Mouse (Mus musculus): Measurements from ENCODE around the gene Cenpv. TPM values are rescaled to one million over a fixed set of nuclear protein-coding genes. Genes with fewer than 3 reads are reported as not detected.
A peak's percentile ranks its signal among the peaks of the same experiment; 100 is the strongest.

The Cenpv gene
- 10 to 100 TPM; 13.6 to 22.4 TPM for total RNA-seq (2021)
- long read RNA-seq, experiment 1, transcript Cenpv-201 (5 exons, 1,032 nt), result major isoform, 26 of 33 reads
- long read RNA-seq, experiment 1, partial matches to known transcripts, result 0 of 33 reads
- long read RNA-seq, experiment 1, other reads (novel, unspliced or antisense), result 7 of 33 reads
- long read RNA-seq, experiment 2, transcript Cenpv-201 (5 exons, 1,032 nt), result major isoform, 31 of 35 reads
- long read RNA-seq, experiment 2, partial matches to known transcripts, result 1 of 35 reads
- long read RNA-seq, experiment 2, other reads (novel, unspliced or antisense), result 3 of 35 reads

DNA sequence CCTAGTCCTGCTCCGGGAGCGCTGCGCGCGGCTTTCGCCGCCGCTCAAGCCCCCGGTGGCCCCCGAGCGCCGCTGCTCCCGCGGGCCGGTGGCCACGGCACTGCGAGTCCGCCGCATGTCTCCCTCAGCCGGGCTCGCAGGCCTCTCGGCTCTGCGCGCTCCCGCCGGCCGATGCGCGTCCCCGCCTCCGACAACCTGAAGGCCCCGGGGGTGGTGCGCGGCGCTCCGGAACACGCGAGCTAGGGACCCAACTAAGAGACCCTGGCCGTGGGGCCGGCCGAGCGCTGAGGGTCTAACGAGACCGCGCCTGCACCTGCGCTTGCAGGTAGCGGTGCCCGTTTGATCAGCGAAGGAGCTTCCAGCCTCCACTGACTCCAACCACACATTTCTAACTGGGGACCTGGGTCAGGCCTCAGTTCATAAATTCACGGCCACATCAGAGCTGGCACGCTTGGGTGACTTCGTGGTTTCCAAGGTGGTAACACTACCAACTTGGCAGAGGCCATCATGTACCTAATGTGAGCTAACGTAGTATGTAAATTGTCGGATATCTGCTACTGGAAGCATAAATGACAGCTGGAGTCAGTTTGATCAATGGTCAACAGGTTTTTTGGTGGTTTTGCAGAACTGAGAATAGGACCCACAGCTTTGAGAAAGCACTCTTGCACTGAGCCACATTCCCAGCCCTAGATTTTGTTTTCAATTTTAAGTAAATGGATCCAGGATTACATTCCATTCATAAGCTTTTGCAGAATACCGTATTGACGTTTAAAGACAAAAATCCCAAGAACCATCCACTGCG lies at the start of gene Cenpv:
TSS of gene Cenpv (minus strand) at position 173 of the 802 bp plus-strand sequence.
- peak; percentile 47 to 72 for DNase-seq (ENCODE audit: low spot score in 2 of 2)

DNA sequence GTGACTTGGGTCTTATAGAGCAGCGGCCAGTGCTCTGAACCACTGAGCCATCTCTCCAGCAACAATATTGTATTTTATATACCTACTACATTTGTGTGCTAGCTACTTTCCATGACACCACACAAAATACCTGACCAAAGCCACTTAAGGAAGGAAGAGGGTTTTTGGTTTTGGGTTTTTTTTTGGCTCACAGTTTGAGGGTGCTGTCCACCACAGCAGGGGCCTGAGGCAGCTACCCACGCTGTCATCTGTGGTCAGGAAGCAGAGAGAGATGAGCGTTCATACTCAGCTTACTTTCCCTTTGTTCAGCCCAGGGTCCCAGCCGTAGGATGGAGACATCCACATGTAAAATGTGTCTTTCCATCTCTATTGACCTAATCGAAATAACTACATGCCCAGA lies 48.0 kb upstream of the Cenpv start:
- no peak for DNase-seq (ENCODE audit: low spot score in 2 of 2)

DNA sequence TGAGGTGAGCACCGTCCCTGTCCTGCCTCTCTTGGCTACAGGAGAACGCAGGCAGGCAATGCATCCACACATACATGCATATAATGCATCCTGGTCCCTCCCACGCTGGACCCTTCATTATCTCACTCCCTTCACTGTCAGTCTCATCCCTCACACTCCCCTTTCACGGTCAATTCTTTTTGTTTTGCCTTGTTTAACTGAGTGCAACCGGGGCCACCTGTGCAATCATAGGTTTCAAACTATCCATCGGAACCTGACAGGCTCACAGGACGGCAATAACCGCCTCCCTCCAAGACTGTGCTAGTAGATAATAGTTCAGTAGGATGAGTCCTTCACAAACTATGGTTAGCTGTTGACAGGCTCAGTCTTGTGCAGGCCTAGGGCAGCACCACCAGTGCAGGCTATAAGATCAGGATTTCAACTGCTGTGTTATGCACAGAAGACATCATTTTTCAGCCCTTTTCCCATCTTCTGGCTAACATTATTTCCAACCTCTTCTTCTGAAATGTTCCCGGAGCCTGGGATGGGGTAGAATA lies 45.7 kb upstream of the Cenpv start:
- no peak for DNase-seq (ENCODE audit: low spot score in 2 of 2)

DNA sequence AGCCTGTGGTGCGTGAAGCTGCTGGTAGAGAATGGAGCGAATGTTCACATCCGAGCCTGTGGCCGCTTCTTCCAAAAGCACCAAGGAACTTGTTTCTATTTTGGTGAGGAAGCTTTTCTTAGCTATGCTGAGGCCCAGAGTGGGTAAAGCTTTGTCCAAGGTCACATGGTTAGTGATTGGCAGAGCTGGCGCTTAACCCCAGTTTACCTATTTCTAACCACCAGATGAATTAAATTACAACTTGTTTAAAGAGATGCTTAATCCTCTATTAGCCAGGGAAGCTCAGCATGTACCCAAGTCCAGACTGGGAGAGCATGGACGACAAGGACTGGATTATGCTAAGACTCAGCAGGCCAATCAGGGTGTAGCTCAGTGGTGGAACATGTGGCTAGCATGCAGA lies 44.0 kb upstream of the Cenpv start:
- no peak for DNase-seq (ENCODE audit: low spot score in 2 of 2)

DNA sequence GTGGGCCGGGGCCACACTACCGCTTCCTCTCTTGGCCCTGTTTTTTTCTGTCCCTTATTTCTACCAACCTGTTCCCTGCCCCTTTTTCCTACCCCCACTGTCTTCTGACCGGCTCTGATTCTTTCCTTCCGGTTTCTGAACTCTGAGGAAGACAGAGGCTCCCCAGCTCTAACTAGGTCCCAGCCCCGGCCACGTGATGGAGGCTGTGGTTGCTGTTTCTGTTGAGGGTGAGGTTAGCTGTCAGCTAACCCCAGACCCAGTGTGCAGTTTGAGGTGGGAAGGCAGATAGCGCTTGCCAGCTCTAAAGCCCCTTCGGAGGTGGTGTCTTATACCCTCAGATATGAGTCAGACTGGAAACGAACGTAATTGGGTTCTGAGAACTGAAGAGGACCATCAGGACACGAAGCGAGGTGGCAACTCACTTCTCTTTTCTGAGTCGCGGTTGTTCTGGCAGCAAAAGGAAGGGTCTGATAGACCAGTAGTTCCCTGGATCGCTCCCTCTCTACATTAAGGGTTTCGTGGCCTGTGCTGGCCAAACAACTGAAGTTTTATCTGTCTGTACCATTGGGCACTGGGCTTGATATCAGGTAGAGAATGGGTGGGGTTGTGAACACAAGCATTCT lies 37.6 kb upstream of the Cenpv start:
- DNase-seq (ENCODE audit: low spot score in 2 of 2), result peak in 1 of 2 experiments; percentile 37

DNA sequence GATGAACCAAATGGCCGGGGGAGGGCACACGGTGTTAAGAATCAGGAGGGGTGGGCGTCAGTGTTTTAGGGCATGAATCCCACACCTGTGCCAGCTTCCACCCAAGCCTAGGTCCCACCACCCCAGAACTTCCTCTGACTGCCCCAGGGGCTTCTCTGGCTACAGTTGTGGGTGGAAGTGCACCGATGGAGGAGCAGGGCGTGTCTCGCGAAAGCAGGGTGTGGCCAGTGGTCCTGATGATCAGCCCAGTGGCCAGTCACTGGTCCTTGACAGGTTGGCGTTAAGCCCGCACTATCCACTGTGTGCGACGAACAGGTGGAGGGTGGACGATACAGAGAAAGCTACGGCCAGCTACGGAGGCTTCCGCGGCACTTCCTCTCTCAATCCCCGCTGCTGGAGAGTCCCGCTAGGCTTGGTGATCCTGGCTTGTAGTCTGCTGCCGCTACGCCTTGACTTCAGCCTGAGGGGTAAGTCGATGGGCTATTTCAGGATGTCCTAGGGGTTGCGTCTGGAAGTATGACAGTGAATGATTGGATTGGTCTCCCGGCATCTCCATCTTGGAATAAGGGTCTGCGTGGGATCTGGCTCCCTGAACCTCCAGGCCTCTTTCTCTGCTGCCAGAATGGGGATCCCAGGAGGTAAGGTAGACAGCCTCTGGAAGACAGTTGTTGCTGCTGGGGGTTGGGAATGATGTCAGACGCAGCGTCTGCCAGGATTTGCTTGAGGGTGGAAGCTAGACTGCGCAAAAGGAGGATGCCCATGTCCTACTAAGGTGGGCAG lies 36.8 kb upstream of the Cenpv start:
- DNase-seq (ENCODE audit: low spot score in 2 of 2), result peak in 1 of 2 experiments; percentile 34

DNA sequence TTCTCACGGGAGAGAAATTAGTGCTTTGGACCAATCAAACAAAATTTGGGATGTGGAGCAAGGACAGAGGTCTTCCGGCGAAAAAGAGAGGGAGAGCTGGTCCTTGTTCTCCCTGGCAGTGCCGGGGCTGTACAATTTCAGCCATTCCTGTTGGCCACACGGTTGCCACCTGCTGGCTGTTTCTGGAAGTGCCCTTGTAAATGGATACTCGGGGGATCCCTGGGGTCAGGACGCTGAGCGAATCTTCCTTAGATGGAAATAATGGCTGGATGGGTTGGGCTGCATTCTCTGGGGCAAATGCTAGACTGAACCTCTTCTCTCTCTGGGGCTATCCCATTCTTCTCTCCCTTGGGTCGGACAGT lies 36.2 kb upstream of the Cenpv start:
- DNase-seq (ENCODE audit: low spot score in 2 of 2), result peak; percentile 73 to 86

DNA sequence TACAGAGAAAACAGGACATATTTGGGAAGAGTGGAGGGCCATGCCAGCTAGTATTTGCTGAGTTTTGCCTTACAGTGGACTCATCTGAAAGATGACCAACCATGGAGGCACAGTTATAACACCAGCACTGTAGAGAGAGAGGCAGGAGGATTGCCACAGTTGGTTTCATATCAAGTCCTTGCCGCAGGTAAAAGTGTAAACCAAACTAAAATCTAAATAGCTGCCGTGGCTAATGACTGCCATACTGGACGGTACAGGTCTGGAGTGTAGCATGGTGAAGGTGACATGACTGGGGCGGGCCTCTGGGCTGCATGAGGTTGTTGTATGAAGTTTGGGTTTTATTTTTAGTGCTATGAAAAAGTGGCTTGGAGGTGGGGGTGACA lies 35.6 kb upstream of the Cenpv start:
- DNase-seq (ENCODE audit: low spot score in 2 of 2), result no peak

DNA sequence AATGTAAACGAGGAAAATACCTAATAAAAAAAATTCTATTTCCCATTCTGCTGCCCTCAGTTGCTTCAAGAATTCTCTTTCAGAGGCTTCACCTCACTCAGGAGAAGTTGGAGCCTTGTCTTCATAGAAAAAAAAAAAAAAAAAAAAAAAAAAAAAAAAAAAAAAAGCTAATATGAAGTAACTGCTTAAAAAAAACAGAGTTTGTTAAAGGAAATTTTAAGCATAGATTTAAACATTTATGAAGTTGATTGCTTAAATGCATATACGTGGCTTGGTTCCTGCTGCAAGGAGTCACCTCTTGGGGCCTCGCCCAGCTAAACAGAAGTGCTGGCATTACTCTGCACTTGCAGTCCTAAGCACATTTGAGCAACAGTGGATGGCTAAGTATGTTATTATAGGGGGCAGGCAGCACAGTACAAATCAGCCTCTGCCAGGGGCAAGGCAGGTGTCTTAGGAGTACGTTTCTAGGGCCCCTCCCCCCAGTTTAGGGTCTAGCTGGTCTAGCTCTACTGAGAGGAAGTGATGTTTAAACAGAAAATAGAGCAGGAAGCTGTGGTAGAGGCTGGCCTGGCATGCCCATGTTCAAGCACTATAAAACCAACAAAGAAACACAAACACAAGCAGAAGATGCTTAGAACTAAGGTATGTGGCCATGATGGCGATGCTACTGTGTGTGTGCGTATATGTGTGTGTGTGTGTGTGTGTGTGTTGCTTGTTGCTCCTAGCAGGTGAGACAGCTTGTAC lies 35.1 kb upstream of the Cenpv start, which contains the start of gene Trpv2:
TSS of gene Trpv2 (plus strand) at position 528 of the 744 bp plus-strand sequence.
- no peak for DNase-seq (ENCODE audit: low spot score in 2 of 2)

DNA sequence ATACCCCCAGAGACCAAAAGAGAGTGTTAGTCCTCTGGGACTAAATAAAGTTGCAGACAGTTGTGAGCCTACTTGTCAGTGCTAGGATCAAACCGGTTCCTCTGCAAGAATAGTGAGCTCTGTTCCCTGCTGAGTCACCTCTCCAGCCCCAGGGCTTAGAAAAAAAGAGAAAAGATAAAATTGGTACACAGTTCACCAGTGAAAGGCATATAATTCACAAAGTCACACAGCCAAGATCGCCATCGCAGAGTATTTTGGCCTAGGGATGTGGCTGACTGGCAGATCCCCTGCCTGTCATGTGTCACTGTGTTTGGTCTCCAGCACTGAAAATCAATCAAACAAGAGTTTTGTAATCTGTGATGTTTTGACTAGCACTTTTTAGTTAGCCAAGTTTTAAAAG lies 29.2 kb upstream of the Cenpv start:
- DNase-seq (ENCODE audit: low spot score in 2 of 2), result no peak

DNA sequence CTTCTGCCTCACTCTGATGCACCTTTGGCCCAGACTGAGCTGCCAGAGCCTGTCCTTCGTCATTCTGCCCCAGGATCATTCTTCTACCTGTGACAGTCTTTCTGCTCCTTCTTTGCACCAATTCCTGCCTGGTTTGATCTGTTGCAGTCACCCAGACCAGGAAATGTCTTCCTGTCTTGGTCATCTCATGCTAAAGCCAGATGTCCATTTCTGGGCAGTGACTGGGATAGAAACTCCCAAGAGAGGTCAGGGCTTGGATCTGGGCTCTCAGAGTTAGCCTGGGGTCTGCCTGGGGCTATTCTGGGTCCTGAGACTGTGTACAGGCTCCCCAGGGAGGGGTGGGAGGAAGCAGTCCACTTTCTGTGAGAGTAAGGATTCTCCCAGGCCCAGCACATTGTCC lies 27.1 kb upstream of the Cenpv start:
- DNase-seq (ENCODE audit: low spot score in 2 of 2), result no peak

DNA sequence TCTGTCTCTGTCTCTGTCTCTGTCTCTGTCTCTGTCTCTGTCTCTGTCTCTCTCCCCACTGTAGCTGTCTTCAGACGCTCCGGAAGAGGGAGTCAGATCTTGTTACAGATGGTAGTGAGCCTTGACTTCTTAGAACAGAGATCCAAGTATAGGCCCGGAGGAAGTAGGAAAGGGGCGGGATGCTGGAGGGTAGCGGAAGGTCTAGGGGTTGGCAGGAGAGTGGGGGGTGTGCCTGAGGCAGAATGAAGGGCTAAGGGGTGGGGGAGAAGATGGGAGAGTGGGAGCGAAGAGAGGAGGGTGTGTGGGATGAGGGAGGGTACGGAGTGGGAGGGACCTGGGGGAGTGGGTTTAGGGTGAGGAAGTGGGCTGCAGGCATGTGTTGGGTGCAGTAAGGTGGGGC lies 26.7 kb upstream of the Cenpv start:
- no peak for DNase-seq (ENCODE audit: low spot score in 2 of 2)

DNA sequence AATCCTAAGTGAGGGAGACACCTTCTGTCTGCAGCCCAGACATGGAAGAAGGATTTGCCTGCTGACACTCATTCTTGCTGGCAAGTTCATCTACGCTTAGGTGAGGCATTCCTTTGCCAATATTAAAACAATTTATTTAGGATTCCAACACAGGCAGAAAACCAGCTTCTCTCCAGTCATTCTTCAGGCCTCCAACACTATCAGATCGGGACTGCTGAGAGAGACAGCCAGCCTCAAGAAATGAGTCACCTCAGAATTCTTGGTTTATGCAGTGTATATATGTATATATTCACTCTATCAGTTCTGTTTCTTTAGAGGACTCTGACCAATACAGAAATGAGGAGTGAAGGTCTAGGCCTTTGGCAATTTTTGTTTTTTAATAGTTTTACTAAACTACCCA lies 24.5 kb upstream of the Cenpv start:
- DNase-seq (ENCODE audit: low spot score in 2 of 2), result no peak

DNA sequence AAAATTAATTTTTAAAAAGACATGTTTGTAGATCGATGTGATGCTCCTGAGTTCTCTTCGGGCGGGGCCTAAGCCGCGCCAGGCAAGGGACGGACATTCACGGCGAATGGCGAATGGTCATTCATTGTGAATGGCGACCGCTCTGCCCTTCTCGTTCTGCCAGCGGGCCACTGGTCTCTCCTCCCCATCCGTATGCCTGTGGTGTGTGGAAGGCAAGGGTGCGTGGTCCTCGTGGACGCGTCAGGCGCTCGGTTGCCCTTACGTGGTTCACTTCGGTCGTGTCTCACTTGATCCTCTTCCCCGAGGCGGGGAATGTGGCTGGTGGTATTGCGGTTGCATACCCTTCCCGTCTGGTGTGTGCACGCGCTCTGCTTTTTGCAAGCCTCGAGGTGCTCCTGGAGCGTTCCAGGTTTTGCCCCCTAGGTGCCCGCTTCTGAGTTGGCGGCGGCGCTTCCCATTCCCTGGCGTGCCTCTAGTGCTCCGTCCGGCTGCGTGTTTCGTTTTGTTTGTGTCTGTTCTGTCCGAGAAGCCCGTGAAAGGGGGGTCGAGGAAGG lies 21.5 kb upstream of the Cenpv start:
- DNase-seq (ENCODE audit: low spot score in 2 of 2), result no peak

DNA sequence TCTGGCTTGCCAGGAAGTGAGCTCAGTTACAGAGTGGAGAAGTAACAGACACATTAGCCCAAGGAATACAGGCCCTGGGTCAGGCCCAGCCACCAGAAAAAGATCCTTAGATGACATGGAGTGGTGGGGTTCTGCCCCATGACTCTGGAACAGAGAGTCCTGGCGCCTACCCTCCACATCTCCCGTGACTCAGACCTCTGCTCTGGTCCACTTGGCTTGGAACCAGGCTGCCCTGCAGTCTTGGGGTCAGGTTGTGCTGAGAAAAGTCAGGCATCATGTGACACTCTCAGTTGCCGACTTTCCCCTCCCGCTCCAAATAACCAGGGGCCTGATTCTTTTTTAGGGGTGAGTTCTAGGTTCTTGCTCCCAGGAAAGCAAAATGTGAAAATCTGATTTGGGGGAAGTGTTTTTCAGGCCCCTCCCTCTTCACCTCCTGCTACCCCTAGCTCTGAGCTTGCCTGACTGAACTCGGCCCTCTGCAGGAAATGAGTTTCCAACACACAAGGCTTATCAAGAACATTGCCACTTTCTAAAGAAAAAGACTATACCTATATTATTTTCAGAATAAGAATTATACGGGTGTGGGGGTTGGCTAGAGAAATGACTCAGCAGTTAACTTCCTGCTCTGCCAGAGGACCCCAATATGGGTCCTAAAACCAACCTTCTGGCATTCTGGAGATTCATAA lies 20.0 kb upstream of the Cenpv start:
- no peak for DNase-seq (ENCODE audit: low spot score in 2 of 2)

DNA sequence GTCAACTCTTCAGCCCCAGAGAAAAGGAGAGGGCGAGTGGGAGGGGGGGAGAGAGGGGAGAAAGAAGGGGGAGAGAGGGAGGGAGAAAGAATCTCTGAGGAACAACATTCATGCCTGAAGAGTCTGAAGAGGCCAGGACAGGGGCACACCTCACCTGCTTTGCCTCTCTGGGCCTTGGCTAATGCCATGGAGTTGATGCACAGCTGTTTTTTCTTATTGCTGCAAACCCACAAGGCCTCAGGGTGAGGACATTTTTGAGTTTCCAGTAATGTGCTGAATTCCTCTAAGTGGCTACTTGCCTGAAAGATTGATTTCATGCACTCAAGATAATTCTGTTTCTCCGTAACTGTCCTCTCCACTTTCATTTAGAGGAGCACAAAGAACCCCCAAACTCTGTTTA lies 19.1 kb upstream of the Cenpv start:
- no peak for DNase-seq (ENCODE audit: low spot score in 2 of 2)

DNA sequence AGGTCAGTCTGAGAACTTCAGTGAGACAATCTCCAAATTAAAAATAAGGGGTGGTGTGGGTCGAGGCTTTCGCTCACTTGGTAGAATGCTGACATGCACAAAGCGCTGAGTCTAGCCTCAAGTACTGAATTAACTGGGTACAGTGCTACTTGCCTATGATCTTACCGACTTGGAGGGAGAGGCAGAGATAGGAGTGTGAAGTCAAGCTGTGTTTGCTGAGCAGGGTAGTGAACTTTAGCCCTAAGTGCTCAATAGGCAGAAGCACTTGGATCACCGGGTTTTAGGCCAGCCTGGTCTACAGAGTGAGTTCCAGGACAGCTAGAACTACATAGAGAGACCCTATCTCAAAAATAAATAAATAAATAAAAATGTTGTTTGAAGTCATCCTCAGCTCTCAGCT lies 18.1 kb upstream of the Cenpv start:
- no peak for DNase-seq (ENCODE audit: low spot score in 2 of 2)

DNA sequence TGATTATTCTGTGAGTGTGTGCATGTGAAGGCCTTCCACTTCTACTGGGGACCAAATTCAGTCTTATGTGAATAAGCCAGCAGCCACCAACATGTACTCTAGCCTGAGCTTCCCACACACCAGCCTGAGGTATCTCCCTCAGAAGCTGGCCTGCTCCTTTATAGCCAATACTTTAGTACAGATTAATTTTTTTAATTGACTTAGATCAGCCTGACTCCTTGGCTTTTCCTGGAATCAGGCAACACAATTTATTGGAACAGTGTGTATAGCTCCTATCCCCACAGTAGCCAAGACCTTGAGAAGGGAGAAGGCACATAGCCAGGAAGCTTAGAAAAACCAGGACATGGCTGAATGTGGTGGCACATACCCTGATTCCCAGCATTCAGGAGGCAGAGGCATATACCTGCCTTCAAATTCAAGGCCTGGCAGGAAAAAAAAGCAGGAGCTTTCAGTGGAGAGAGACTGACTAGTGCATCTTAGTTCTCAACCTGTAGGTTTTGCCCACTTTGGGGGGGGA lies 16.9 kb upstream of the Cenpv start:
- DNase-seq (ENCODE audit: low spot score in 2 of 2), result no peak

DNA sequence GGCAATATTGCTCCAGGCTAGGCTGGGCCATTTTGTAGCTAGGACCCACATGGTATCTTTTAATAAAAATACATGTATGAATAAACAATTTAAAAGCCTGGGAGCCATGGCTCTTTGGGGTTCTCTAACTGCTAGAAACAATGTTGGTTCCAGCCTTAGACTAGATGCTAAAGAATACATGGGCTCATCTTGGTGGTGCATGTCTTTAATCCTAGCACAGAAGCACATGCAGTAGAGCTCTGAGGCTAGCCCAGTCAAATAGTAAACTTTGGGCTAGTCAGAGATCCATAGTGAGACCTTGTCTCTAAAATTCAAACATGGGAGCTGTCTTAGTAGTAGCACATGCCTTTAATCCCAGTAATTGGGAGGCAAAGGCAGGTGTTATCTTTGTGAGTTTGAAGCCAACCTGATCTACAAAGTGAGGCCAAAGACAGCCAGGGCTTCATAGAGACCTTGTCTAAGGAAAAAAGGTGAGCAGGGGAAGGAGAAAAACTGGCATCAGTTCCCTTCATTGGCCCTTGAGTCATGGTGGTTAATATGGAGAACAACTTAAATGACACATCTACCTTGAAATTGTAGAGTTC lies 16.0 kb upstream of the Cenpv start:
- no peak for DNase-seq (ENCODE audit: low spot score in 2 of 2)
